In the genomic region with DNA sequence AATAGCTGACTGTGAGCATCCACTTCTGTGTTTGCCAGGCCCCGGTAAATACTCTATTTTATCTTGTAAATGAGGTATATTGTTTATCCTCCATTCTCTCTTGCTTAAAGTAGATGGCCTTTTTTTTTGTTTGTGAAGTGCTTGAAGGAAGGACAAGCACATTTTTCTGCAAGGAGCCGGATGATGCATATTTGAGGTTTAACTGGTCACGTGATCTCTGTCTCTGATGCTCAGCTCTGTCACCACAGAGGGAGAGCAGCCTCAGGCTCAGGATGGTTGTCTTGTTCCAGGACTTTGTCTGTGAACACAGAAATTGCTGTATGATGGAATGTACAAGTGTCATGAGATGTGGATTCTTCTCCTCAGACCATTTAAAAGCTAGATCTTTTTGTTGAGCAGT, we compare ENCODE assay signal across 34 mouse cellular contexts. TPM values are rescaled to one million over a fixed set of nuclear protein-coding genes. Genes with fewer than 3 reads are reported as not detected.
DNase-seq lines count a peak whose midpoint lies in the region; ATAC-seq and TF ChIP-seq lines count a peak whose summit lies in the region.
"Had no signal": no experiment of that assay in that cellular context is flagged by ENCODE, and none has a peak within 500 bp of the region (broad histone marks: within the 10 kb centered on the region; RNA-seq: fewer than 3 reads in every experiment).

No protein-coding gene starts in this region.

- no peaks in the 10 kb centered on the region for H3K36me3 ChIP-seq in embryonic facial prominence, embryonic 11.5 days (replicated peaks; ENCODE audit: control insufficient read depth, insufficient read depth, low read depth, low read length)
- H3K36me3 ChIP-seq in embryonic facial prominence, embryonic 10.5 days (replicated peaks): no peaks in the 10 kb centered on the region
- H3K36me3 ChIP-seq in midbrain, embryonic 10.5 days: no peaks in the 10 kb centered on the region
- H3K36me3 ChIP-seq in midbrain, embryonic 13.5 days: no peaks in the 10 kb centered on the region
- H3K36me3 ChIP-seq: embryonic facial prominence, embryonic 15.5 days; forebrain, embryonic 12.5 days; heart, embryonic 12.5 days; hindbrain, embryonic 13.5 days; limb, embryonic 10.5 days; limb, embryonic 15.5 days; liver, embryonic 13.5 days; neural tube, embryonic 13.5 days had no signal

- no peak for TF ChIP-seq CTCF in left cerebral cortex, adult 2 months (IDR thresholded peaks at IDR 0.05)

- no peak overlapping the region for H3K9ac ChIP-seq in embryonic facial prominence, embryonic 11.5 days (replicated peaks; ENCODE audit: low read length)
- H3K9ac ChIP-seq in midbrain, embryonic 13.5 days (replicated peaks): no peak overlapping the region
- H3K9ac ChIP-seq: embryonic facial prominence, embryonic 15.5 days; forebrain, embryonic 12.5 days; forebrain, postnatal 0 days; heart, embryonic 12.5 days; hindbrain, embryonic 13.5 days; limb, embryonic 15.5 days; liver, embryonic 13.5 days; neural tube, embryonic 13.5 days had no signal

- DNase-seq in embryonic facial prominence, embryonic 11.5 days (ENCODE audit: low spot score): peak; percentile 20
- DNase-seq in embryonic facial prominence, embryonic 10.5 days (ENCODE audit: low spot score): no peak
- peak; percentile 2 for DNase-seq in midbrain, embryonic 10.5 days (ENCODE audit: low spot score)
- DNase-seq in NIH3T3 (ENCODE audit: low read depth): peak; percentile 44
- no peak for DNase-seq in left cerebral cortex, postnatal 10 days (ENCODE audit: extremely low spot score in 1 of 2, low spot score in 2 of 2)
- DNase-seq in left cerebral cortex, adult 2 months (ENCODE audit: extremely low spot score in 1 of 2, low spot score in 2 of 2): no peak
- DNase-seq: adrenal gland, postnatal 10 days; cerebellum, adult 8-10 months; cerebellum, postnatal 36 days; embryo, embryonic 11 days; forebrain, postnatal 0 days; gastrocnemius, postnatal 10 days; heart, postnatal 4 days; kidney, adult 11 months; kidney, postnatal 36 days; liver, embryonic 13.5 days; lung, adult 2 months; lung, postnatal 10 days; thymus, postnatal 14 days had no signal

- 71% methylated on average over 3 of the region's 3 CpGs for WGBS in embryonic facial prominence, embryonic 11.5 days
- 74% methylated on average over 3 of the region's 3 CpGs for WGBS in embryonic facial prominence, embryonic 10.5 days
- WGBS in midbrain, embryonic 10.5 days: 77% methylated on average over 3 of the region's 3 CpGs
- WGBS in midbrain, embryonic 13.5 days: 56% methylated on average over 3 of the region's 3 CpGs

- H3K4me1 ChIP-seq in embryonic facial prominence, embryonic 11.5 days (ENCODE audit: control insufficient read depth, insufficient read depth, low read length): no peaks in the 10 kb centered on the region
- peaks cover 16% of the 10 kb centered on the region for H3K4me1 ChIP-seq in embryonic facial prominence, embryonic 10.5 days
- peaks cover 16% of the 10 kb centered on the region for H3K4me1 ChIP-seq in midbrain, embryonic 10.5 days
- peaks cover 11% of the 10 kb centered on the region for H3K4me1 ChIP-seq in midbrain, embryonic 13.5 days (replicated peaks)

- no peak overlapping the region for H3K4me2 ChIP-seq in embryonic facial prominence, embryonic 11.5 days (ENCODE audit: low read depth, low read length)
- H3K4me2 ChIP-seq in midbrain, embryonic 13.5 days (replicated peaks): no peak overlapping the region
- H3K4me2 ChIP-seq: embryonic facial prominence, embryonic 15.5 days; forebrain, embryonic 12.5 days; heart, embryonic 12.5 days; hindbrain, embryonic 13.5 days; limb, embryonic 15.5 days; liver, embryonic 13.5 days; neural tube, embryonic 13.5 days had no signal

- no peak for ATAC-seq in embryonic facial prominence, embryonic 11.5 days (replicated peaks; ENCODE audit: insufficient number of reproducible peaks, low FRiP score, low TSS enrichment, low read depth)
- no peak for ATAC-seq in midbrain, embryonic 13.5 days
- ATAC-seq: CD4-positive, CD25-positive, alpha-beta regulatory T cell, adult 4 months; forebrain, postnatal 0 days had no signal

- no peak overlapping the region for H3K27ac ChIP-seq in embryonic facial prominence, embryonic 11.5 days (replicated peaks; ENCODE audit: low read depth, low read length)
- H3K27ac ChIP-seq in embryonic facial prominence, embryonic 10.5 days (replicated peaks): no peak overlapping the region
- no peak overlapping the region for H3K27ac ChIP-seq in midbrain, embryonic 10.5 days (replicated peaks)
- no peak overlapping the region for H3K27ac ChIP-seq in midbrain, embryonic 13.5 days
- no peak overlapping the region for H3K27ac ChIP-seq in left cerebral cortex, adult 2 months
- H3K27ac ChIP-seq: embryonic facial prominence, embryonic 15.5 days; forebrain, embryonic 12.5 days; hindbrain, embryonic 13.5 days; layer of hippocampus, adult 2 months; limb, embryonic 10.5 days; limb, embryonic 15.5 days; liver, embryonic 13.5 days; macrophage; neural tube, embryonic 13.5 days had no signal

- intact Hi-C loops in left cerebral cortex, postnatal 10 days (cut with DNase I): loop anchor here (10.0 kb wide), 2 partner anchors 283 to 393 kb away; no protein-coding TSS in a partner anchor
- intact Hi-C loops in left cerebral cortex, adult 2 months (cut with DNase I): loop anchor here (10.0 kb wide), 1 partner anchor 293 kb away; no protein-coding TSS in a partner anchor

- H3K4me3 ChIP-seq in embryonic facial prominence, embryonic 11.5 days (ENCODE audit: low read depth, low read length): no peak overlapping the region
- H3K4me3 ChIP-seq in embryonic facial prominence, embryonic 10.5 days: no peak overlapping the region
- H3K4me3 ChIP-seq in midbrain, embryonic 10.5 days: no peak overlapping the region
- no peak overlapping the region for H3K4me3 ChIP-seq in midbrain, embryonic 13.5 days (replicated peaks)
- H3K4me3 ChIP-seq in left cerebral cortex, adult 2 months: no peak overlapping the region
- H3K4me3 ChIP-seq: embryonic facial prominence, embryonic 15.5 days; forebrain, embryonic 12.5 days; heart, embryonic 12.5 days; hindbrain, embryonic 13.5 days; layer of hippocampus, adult 2 months; limb, embryonic 10.5 days; limb, embryonic 15.5 days; liver, embryonic 13.5 days; neural tube, embryonic 13.5 days had no signal

- H3K9me3 ChIP-seq in embryonic facial prominence, embryonic 11.5 days (replicated peaks; ENCODE audit: control insufficient read depth, low read length): no peaks in the 10 kb centered on the region
- no peaks in the 10 kb centered on the region for H3K9me3 ChIP-seq in embryonic facial prominence, embryonic 10.5 days
- H3K9me3 ChIP-seq in midbrain, embryonic 10.5 days (replicated peaks): no peaks in the 10 kb centered on the region
- no peaks in the 10 kb centered on the region for H3K9me3 ChIP-seq in midbrain, embryonic 13.5 days
- H3K9me3 ChIP-seq: embryonic facial prominence, embryonic 15.5 days; forebrain, embryonic 12.5 days; heart, embryonic 12.5 days; hindbrain, embryonic 13.5 days; limb, embryonic 10.5 days; limb, embryonic 15.5 days; liver, embryonic 13.5 days; neural tube, embryonic 13.5 days had no signal

- H3K27me3 ChIP-seq in embryonic facial prominence, embryonic 11.5 days (ENCODE audit: control insufficient read depth, insufficient read depth, low read length): no peaks in the 10 kb centered on the region
- no peaks in the 10 kb centered on the region for H3K27me3 ChIP-seq in embryonic facial prominence, embryonic 10.5 days (replicated peaks; ENCODE audit: low read depth, poor library complexity, severe bottlenecking)
- no peaks in the 10 kb centered on the region for H3K27me3 ChIP-seq in midbrain, embryonic 10.5 days (ENCODE audit: low read depth, poor library complexity, severe bottlenecking)
- no peaks in the 10 kb centered on the region for H3K27me3 ChIP-seq in midbrain, embryonic 13.5 days
- H3K27me3 ChIP-seq: embryonic facial prominence, embryonic 15.5 days; forebrain, embryonic 12.5 days; heart, embryonic 12.5 days; hindbrain, embryonic 13.5 days; limb, embryonic 15.5 days; liver, embryonic 13.5 days; neural tube, embryonic 13.5 days had no signal

RNA-seq across cellular contexts. Expression of a gene that starts 28.4 kb away (rescaled TPM):
- not detected in 2 replicates for polyA plus RNA-seq in embryonic facial prominence, embryonic 11.5 days (2014; fragmentation: Nextera tagmentation; extraction: Ambion mirVana)
- polyA plus RNA-seq in embryonic facial prominence, embryonic 10.5 days (2016; fragmentation: Nextera tagmentation; extraction: Ambion mirVana): not detected in 2 replicates
- polyA plus RNA-seq in midbrain, embryonic 10.5 days (2016; fragmentation: Nextera tagmentation; extraction: Ambion mirVana): not detected in 2 replicates
- polyA plus RNA-seq in midbrain, embryonic 13.5 days (2015; fragmentation: Nextera tagmentation; extraction: Ambion mirVana): not detected in 2 replicates
- under 1 TPM; 0.51 to 0.53 TPM for total RNA-seq in left cerebral cortex, postnatal 10 days (2021)
- total RNA-seq in left cerebral cortex, adult 2 months (2021): 1 to 10 TPM in 1 of 2 experiments, not detected in 1; 1.0 TPM
- total RNA-seq: adrenal gland, postnatal 10 days; gastrocnemius, postnatal 10 days; heart, postnatal 4 days; megakaryocyte-erythroid progenitor cell, adult 5-6 weeks had no signal
- polyA plus RNA-seq: CD4-positive, CD25-positive, alpha-beta regulatory T cell, adult 4 months; forebrain, embryonic 12.5 days; heart, embryonic 12.5 days; heart, postnatal 0 days; hindbrain, embryonic 13.5 days; kidney, embryonic 14.5 days; limb, embryonic 10.5 days; limb, embryonic 15.5 days; liver, embryonic 13.5 days; macrophage; neural tube, embryonic 13.5 days; urinary bladder, adult 2 months had no signal

Comparison
In these comparisons a context has a peak if more than half of its experiments do, and no peak if none do; other contexts are left out.
1. DNase-seq: peak in embryonic facial prominence, embryonic 11.5 days (single experiment), midbrain, embryonic 10.5 days (single experiment) and NIH3T3 (single experiment); none in embryonic facial prominence, embryonic 10.5 days (single experiment), left cerebral cortex, postnatal 10 days (0 of 2) and left cerebral cortex, adult 2 months (0 of 2).